Mouse (Mus musculus) erythroblast, embryonic 14.5 days (primary cell): ENCODE data around the gene Pnrc1. TPM values are rescaled to one million over a fixed set of nuclear protein-coding genes. Genes with fewer than 3 reads are reported as not detected.

Source experiments
- H3K27me3 ChIP-seq: 2 replicates; pipeline ENCODE4 v1.6.1; 2012; ENCODE audit warnings: inconsistent platforms; ENCODE audit not compliant: control insufficient read depth
- H3K36me3 ChIP-seq: 2 replicates; pipeline ENCODE4 v1.6.1; 2012; ENCODE audit warnings: mild to moderate bottlenecking, inconsistent platforms; ENCODE audit not compliant: control insufficient read depth
- H3K4me1 ChIP-seq: 2 replicates; pipeline ENCODE4 v1.6.1; 2012; ENCODE audit warnings: inconsistent platforms; ENCODE audit not compliant: control insufficient read depth
- H3K4me3 ChIP-seq: replicated peaks from 2 replicates; pipeline ENCODE3; 2012; ENCODE audit warnings: moderate library complexity, mild to moderate bottlenecking, inconsistent platforms
- H3K9me3 ChIP-seq: 2 replicates; pipeline ENCODE4 v1.6.1; 2012; ENCODE audit warnings: low read length, inconsistent platforms, mixed read lengths; ENCODE audit not compliant: control insufficient read depth
- GATA1 ChIP-seq: IDR thresholded peaks from 2 replicates; pipeline ENCODE4 v1.6.1; 2012; ENCODE audit warnings: low read length, inconsistent platforms, mixed read lengths
- TAL1 ChIP-seq: IDR thresholded peaks from 3 replicates; pipeline ENCODE4 v1.6.1; 2012; ENCODE audit warnings: low read length, inconsistent platforms, mixed read lengths
- polyA plus RNA-seq: library from polyadenylated mRNA; stranded (reverse); fragments of >175 nt; gene quantifications from 2 replicates; pipeline ENCODE4 v1.2.3, GENCODE M21; 2012

Pnrc1 gene
- polyA plus RNA-seq, 1 experiment: 68.6 TPM

DNA sequence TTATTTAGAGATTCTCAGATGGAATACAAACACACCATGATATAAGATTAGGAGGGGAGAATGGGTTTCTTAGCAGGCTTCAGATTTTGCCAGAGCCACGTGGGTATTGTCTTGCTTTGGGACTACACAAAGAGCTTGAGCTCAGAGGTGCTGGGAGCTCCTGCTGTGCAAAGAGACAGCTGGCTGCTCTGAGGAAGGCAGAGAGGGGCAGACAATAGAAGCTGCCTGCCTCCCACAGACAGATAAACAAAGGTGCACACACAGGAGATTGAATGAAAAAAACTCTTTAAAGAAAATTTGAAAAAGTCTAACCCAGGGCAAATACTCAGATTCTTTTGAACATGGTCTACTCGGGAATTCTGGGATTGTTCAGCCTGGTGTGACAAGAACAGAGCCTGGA, 91.8 kb downstream of the Pnrc1 start:
- Histone ChIP-seq H3K4me1 (no peaks in the 10 kb centered on the region), H3K27me3 (no peaks in the 10 kb centered on the region), H3K9me3 (no peaks in the 10 kb centered on the region), H3K36me3 (no peaks in the 10 kb centered on the region), H3K4me3 (no peak overlapping the region)
- TF ChIP-seq TAL1 (no peak), GATA1 (no peak)

Other genes with a start within 250 kb of the Pnrc1 start
- not detected in 2 replicates for gene Gabrr2, start 227.2 kb downstream of the Pnrc1 start, polyA plus RNA-seq
- gene Gabrr1, start 157.6 kb downstream of the Pnrc1 start, polyA plus RNA-seq: 0.01 TPM in 1 of 2 replicates, not detected in the other
- not detected in 2 replicates for gene Pm20d2, start 100.4 kb downstream of the Pnrc1 start, polyA plus RNA-seq
- gene Srsf12, start 81.2 kb downstream of the Pnrc1 start, polyA plus RNA-seq: not detected in 2 replicates
- gene Rngtt, start 20.1 kb upstream of the Pnrc1 start, polyA plus RNA-seq: 0.61 and 0.71 TPM in 2 replicates